Mouse (Mus musculus) bone marrow, adult 2 months (tissue): ENCODE data around the gene Agpat1.

Experiments used
- CTCF ChIP-seq: fragments of 200-500 bp; IDR thresholded peaks from 2 replicates; pipeline ENCODE4 v1.5.1; 2011; ENCODE audit warnings: low read length, control low read depth; ENCODE audit not compliant: control insufficient read depth, insufficient read depth
- POLR2A ChIP-seq: fragments of 200-500 bp; IDR thresholded peaks from 2 replicates; pipeline ENCODE4 v1.6.1; 2011; ENCODE audit warnings: low read depth, mild to moderate bottlenecking, control low read depth, low read length, borderline replicate concordance; ENCODE audit not compliant: control insufficient read depth

GRCm38 (mm10) chr17:34631647-34632046 lies 27.6 kb downstream of the Agpat1 start:
- no peak for TF ChIP-seq CTCF
- TF ChIP-seq POLR2A: no peak
